Mouse (Mus musculus) stomach, embryonic 16.5 days (tissue): ENCODE measurements around the gene Mrpl27. TPM values are rescaled to one million over a fixed set of nuclear protein-coding genes. Genes with fewer than 3 reads are reported as not detected.
A peak's percentile ranks its signal among the peaks of the same experiment; 100 is the strongest.

Source experiments
- ATAC-seq: fragments of 200-750 bp; cut with Nextera tagmentation; 2 replicates; pipeline ENCODE4 v1.8.0; 2017; ENCODE audit warnings: moderate number of reproducible peaks, moderate TSS enrichment; ENCODE audit not compliant: insufficient read depth, low FRiP score
- H3K27ac ChIP-seq: fragments of 300-500 bp; sonication (generic); 2 replicates; pipeline ENCODE4 v1.5.1; 2014; ENCODE audit warnings: low read length
- H3K27me3 ChIP-seq: fragments of 300-500 bp; sonication (generic); 2 replicates; pipeline ENCODE4 v1.6.1; 2014; ENCODE audit warnings: low read length, control low read depth, mixed read lengths; ENCODE audit not compliant: control insufficient read depth, insufficient read depth
- H3K36me3 ChIP-seq: fragments of 300-500 bp; sonication (generic); 2 replicates; pipeline ENCODE4 v1.6.1; 2014; ENCODE audit warnings: low read length; ENCODE audit not compliant: control insufficient read depth, insufficient read depth
- H3K4me1 ChIP-seq: fragments of 300-500 bp; sonication (generic); 2 replicates; pipeline ENCODE4 v1.6.1; 2014; ENCODE audit warnings: low read length, control low read depth, mixed read lengths; ENCODE audit not compliant: control insufficient read depth, insufficient read depth
- H3K4me2 ChIP-seq: fragments of 300-500 bp; sonication (generic); 2 replicates; pipeline ENCODE4 v1.6.1; 2014; ENCODE audit warnings: low read depth, low read length, mixed read lengths
- H3K4me3 ChIP-seq: fragments of 300-500 bp; sonication (generic); replicated peaks from 2 replicates; pipeline ENCODE4 v1.5.1; 2014; ENCODE audit warnings: mild to moderate bottlenecking, low read length
- H3K9ac ChIP-seq: fragments of 300-500 bp; sonication (generic); 2 replicates; pipeline ENCODE4 v1.6.1; 2014; ENCODE audit warnings: low read length
- H3K9me3 ChIP-seq: fragments of 300-500 bp; sonication (generic); replicated peaks from 2 replicates; pipeline ENCODE4 v1.6.1; 2016; ENCODE audit warnings: low read length, control low read depth; ENCODE audit not compliant: control insufficient read depth
- whole genome bisulfite sequencing: fragments of 180-500 bp; shearing (Covaris S2); extraction: QIAGEN DNeasy Blood & Tissue Kit; methylation state at CpG from one replicate; pipeline ENCODE4 v1.1.7; 2014; 5-methylcytosine and 5-hydroxymethylcytosine counted together
- polyA plus RNA-seq: library from polyadenylated mRNA; unstranded; fragments of >200 nt; fragmentation: Nextera tagmentation; extraction: Ambion mirVana; gene quantifications from 2 replicates; pipeline ENCODE4 v1.2.1, GENCODE M21; 2015

Gene Mrpl27
- polyA plus RNA-seq, 1 experiment from 2014 or later: 126 TPM

GRCm38 (mm10) chr11:94702216-94702610, 48.6 kb downstream of the Mrpl27 start:
- H3K4me3 ChIP-seq: 0 out of 2 replicates have a peak overlapping the region, but pooled peaks have one; percentile 1
- 20% methylated on average over 3 of the region's 3 CpGs for WGBS
- H3K4me2 ChIP-seq: peak overlapping the region; percentile 49
- H3K36me3 ChIP-seq: no peaks in the 10 kb centered on the region
- H3K9me3 ChIP-seq: no peaks in the 10 kb centered on the region
- no peaks in the 10 kb centered on the region for H3K27me3 ChIP-seq
- H3K27ac ChIP-seq: peak overlapping the region; percentile 47
- ATAC-seq: no peak
- no peak overlapping the region for H3K9ac ChIP-seq
- H3K4me1 ChIP-seq: peaks cover 22% of the 10 kb centered on the region

- H3K4me1 ChIP-seq: peaks cover 22% of the 10 kb centered on the region
- no peak overlapping the region for H3K9ac ChIP-seq
- H3K27ac ChIP-seq: peak overlapping the region; percentile 74
- 40% methylated on average over 7 of the region's 7 CpGs for WGBS
- H3K4me3 ChIP-seq: no peak overlapping the region
- no peak overlapping the region for H3K4me2 ChIP-seq
- ATAC-seq: no peak
- H3K36me3 ChIP-seq: no peaks in the 10 kb centered on the region
- no peaks in the 10 kb centered on the region for H3K9me3 ChIP-seq
- no peaks in the 10 kb centered on the region for H3K27me3 ChIP-seq
These were observed 50.5 kb downstream of the Mrpl27 start for GRCm38 (mm10) chr11:94704020-94704419.

- Histone ChIP-seq H3K4me1 (peaks cover 22% of the 10 kb centered on the region), H3K4me3 (no peak within 1 kb of the TSS), H3K4me2 (no peak within 1 kb of the TSS), H3K27me3 (no peaks in the 10 kb centered on the region), H3K9ac (no peak within 1 kb of the TSS), H3K9me3 (no peaks in the 10 kb centered on the region), H3K36me3 (no peaks in the 10 kb centered on the region), H3K27ac (peak within 1 kb of the TSS; percentile 74)
- no peak for ATAC-seq
- WGBS: 49% methylated on average over 5 of the region's 5 CpGs
These were observed 50.9 kb downstream of the Mrpl27 start, which contains the start of gene Gm11541 for GRCm38 (mm10) chr11:94704472-94704871. TSS of gene Gm11541 (minus strand) at chr11:94704499.

Other genes starting within 250 kb of the Mrpl27 start
- 7.9 and 8.5 TPM in 2 replicates for gene Cacna1g, start 179.6 kb upstream of the Mrpl27 start, polyA plus RNA-seq
- gene Spata20, start 167.6 kb upstream of the Mrpl27 start, polyA plus RNA-seq: 0.22 and 0.29 TPM in 2 replicates
- gene Epn3, start 153.8 kb upstream of the Mrpl27 start, polyA plus RNA-seq: 17.0 and 21.1 TPM in 2 replicates
- 2.8 and 4.3 TPM in 2 replicates for gene Mycbpap, start 132.0 kb upstream of the Mrpl27 start, polyA plus RNA-seq
- gene Rsad1, start 104.5 kb upstream of the Mrpl27 start, polyA plus RNA-seq: 3.1 and 3.3 TPM in 2 replicates
- gene Chad, start 88.7 kb upstream of the Mrpl27 start, polyA plus RNA-seq: 16.1 and 22.6 TPM in 2 replicates
- gene Acsf2, start 51.9 kb upstream of the Mrpl27 start, polyA plus RNA-seq: 4.3 and 5.7 TPM in 2 replicates
- gene Lrrc59, start 24.0 kb upstream of the Mrpl27 start, polyA plus RNA-seq: 218 and 219 TPM in 2 replicates
- 12.7 and 13.2 TPM in 2 replicates for gene Eme1, start 197 bp downstream of the Mrpl27 start, polyA plus RNA-seq
- gene Xylt2, start 23.7 kb downstream of the Mrpl27 start, polyA plus RNA-seq: 9.4 and 13.6 TPM in 2 replicates
- 0.53 and 0.92 TPM in 2 replicates for gene Gm11541, start 50.7 kb downstream of the Mrpl27 start, polyA plus RNA-seq
- 0.18 and 0.39 TPM in 2 replicates for gene Cdc34b, start 88.0 kb downstream of the Mrpl27 start, polyA plus RNA-seq
- not detected in 2 replicates for gene Tmem92, start 128.9 kb downstream of the Mrpl27 start, polyA plus RNA-seq